Mouse (Mus musculus) limb, embryonic 13.5 days (tissue): ENCODE measurements around the gene Ier2. TPM values are rescaled to one million over a fixed set of nuclear protein-coding genes. Genes with fewer than 3 reads are reported as not detected.
"Not testable (repeated sequence)": the region's sequence is repeated elsewhere in the genome, so short reads cannot be mapped to it uniquely, and the experiment has no call there.

ENCODE experiments used
- ATAC-seq: fragments of 200-750 bp; cut with Nextera tagmentation; 2 replicates; pipeline ENCODE4 v1.8.0; 2017; ENCODE audit warnings: low read depth, moderate number of reproducible peaks, moderate TSS enrichment; ENCODE audit not compliant: low FRiP score
- H3K27ac ChIP-seq: fragments of 300-500 bp; sonication (generic); 2 replicates; pipeline ENCODE4 v1.5.1; 2015; ENCODE audit warnings: inconsistent platforms, mild to moderate bottlenecking, moderate library complexity
- H3K27me3 ChIP-seq: fragments of 300-500 bp; sonication (generic); 2 replicates; pipeline ENCODE4 v1.6.1; 2015; ENCODE audit warnings: mild to moderate bottlenecking, inconsistent platforms
- H3K36me3 ChIP-seq: fragments of 300-500 bp; sonication (generic); 2 replicates; pipeline ENCODE4 v1.6.1; 2015; ENCODE audit warnings: inconsistent platforms, mild to moderate bottlenecking, moderate library complexity
- H3K4me1 ChIP-seq: fragments of 300-500 bp; sonication (generic); 2 replicates; pipeline ENCODE4 v1.6.1; 2015; ENCODE audit warnings: inconsistent platforms
- H3K4me2 ChIP-seq: fragments of 300-500 bp; sonication (generic); replicated peaks from 2 replicates; pipeline ENCODE4 v1.6.1; 2015; ENCODE audit warnings: inconsistent platforms, mild to moderate bottlenecking, moderate library complexity
- H3K4me3 ChIP-seq: fragments of 300-500 bp; sonication (generic); 2 replicates; pipeline ENCODE4 v1.5.1; 2015; ENCODE audit warnings: moderate library complexity, mild to moderate bottlenecking, inconsistent platforms
- H3K9ac ChIP-seq: fragments of 300-500 bp; sonication (generic); 2 replicates; pipeline ENCODE4 v1.6.1; 2015; ENCODE audit warnings: mild to moderate bottlenecking, inconsistent platforms
- H3K9me3 ChIP-seq: fragments of 300-500 bp; sonication (generic); 2 replicates; pipeline ENCODE4 v1.6.1; 2016; ENCODE audit warnings: inconsistent platforms
- WGBS: fragments of 180-500 bp; shearing (Covaris S2); methylation state at CpG from one replicate; pipeline ENCODE4 v1.1.7; 2015; 5-methylcytosine and 5-hydroxymethylcytosine counted together
- polyA plus RNA-seq: library from polyadenylated mRNA; unstranded; fragments of >200 nt; fragmentation: Nextera tagmentation; extraction: Ambion mirVana; gene quantifications from 2 replicates; pipeline ENCODE4 v1.2.1, GENCODE M21; 2015

Gene Ier2
- polyA plus RNA-seq, 1 experiment from 2014 or later, result 71.9 TPM

DNA sequence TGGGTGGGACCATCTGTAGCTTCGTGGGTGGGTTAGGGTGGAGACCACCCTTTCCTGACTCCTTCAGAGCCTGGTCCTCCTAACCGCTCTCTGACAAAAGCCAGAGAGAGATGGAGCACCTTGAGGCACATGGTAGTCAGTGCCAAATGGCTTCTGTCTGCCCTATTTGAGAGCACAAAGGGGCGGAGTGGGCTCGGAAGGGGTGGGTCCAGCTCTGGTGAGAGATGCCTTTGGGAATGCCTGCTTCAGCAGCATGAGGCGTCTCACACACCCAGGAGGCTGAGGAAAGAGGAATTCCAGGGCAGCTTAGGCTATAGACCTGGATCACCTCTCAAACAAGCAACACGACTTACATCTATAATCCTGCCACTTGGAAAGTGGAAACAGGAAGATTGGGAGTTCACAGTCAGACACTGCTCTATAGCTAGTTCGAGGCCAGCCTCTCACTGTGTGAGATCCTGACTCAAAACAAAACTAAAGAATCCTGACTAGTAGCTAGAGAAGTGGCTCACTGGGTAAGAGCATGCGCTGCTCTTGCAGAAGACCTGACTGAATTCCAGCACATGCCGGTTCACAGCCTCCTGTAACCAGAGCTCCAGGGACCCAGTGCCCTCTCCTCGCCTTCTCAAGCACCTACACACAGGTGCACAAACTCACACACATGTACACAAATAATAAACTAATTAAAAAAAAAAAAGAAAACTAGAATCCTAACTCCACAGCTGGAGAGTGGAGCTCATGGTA, 28.6 kb downstream of the Ier2 start:
- Histone ChIP-seq H3K36me3 (no peaks in the 10 kb centered on the region), H3K4me1 (peaks cover 43% of the 10 kb centered on the region), H3K4me3 (no peak overlapping the region), H3K4me2 (no peak overlapping the region), H3K9me3 (no peaks in the 10 kb centered on the region; the same call in 1 of the 2 replicates), H3K27ac (no peak overlapping the region), H3K9ac (no peak overlapping the region), H3K27me3 (no peaks in the 10 kb centered on the region)
- WGBS, result 36% methylated on average over 10 of the region's 10 CpGs
- no peak for ATAC-seq

DNA sequence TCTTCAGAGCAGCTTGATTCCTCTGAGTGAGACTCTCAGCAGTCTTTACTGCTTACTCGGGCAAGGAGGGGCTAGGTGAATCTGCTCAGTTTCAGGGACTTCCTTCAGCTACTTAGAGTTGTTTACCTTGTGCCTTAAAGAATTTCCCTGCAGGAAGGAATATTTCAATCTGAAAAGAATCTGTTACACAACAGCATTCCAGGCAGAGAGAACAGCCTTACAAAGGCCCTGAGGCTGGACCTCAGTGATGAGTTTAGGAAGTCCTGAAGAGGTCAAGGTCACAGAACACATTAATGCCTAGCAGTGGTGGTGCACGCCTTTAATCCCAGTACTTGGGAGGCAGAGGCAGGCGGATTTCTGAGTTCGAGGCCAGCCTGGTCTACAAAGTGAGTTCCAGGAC, 30.8 kb downstream of the Ier2 start:
- no peak for ATAC-seq
- WGBS, result 93% methylated on average over 4 of the region's 4 CpGs
- Histone ChIP-seq H3K4me3 (no peak overlapping the region), H3K9me3 (no peaks in the 10 kb centered on the region; the same call in 1 of the 2 replicates), H3K27ac (no peak overlapping the region), H3K27me3 (no peaks in the 10 kb centered on the region), H3K4me2 (no peak overlapping the region), H3K4me1 (peaks cover 29% of the 10 kb centered on the region), H3K36me3 (no peaks in the 10 kb centered on the region), H3K9ac (no peak overlapping the region)

DNA sequence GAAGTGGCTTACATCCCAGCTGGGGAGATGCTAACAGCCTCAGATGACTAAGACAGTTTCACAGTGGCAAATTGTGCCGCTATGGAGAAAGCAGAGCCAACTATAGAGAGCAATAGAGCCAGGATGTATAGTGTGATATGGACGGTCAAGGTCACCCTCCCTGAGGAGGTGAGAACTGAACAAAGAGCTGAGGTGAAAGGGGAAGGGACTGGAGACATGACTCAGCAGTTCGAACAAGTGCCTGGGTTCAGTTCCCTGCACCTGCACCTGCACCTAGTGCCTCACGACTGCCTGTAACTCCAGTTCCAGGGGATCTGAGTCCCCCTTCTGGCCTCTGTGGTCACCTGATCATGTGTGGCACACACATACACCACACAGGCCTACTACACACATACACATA, 32.5 kb downstream of the Ier2 start:
- no peak overlapping the region for H3K27ac ChIP-seq
- H3K4me3 ChIP-seq, result no peak overlapping the region
- H3K36me3 ChIP-seq, result no peaks in the 10 kb centered on the region
- no peak overlapping the region for H3K4me2 ChIP-seq
- ATAC-seq, result no peak
- H3K9ac ChIP-seq, result no peak overlapping the region
- no peaks in the 10 kb centered on the region for H3K27me3 ChIP-seq
- WGBS, result 75% methylated on average over 4 of the region's 4 CpGs
- no peaks in the 10 kb centered on the region; the same call in 1 of the 2 replicates for H3K9me3 ChIP-seq
- H3K4me1 ChIP-seq, result peaks cover 16% of the 10 kb centered on the region

DNA sequence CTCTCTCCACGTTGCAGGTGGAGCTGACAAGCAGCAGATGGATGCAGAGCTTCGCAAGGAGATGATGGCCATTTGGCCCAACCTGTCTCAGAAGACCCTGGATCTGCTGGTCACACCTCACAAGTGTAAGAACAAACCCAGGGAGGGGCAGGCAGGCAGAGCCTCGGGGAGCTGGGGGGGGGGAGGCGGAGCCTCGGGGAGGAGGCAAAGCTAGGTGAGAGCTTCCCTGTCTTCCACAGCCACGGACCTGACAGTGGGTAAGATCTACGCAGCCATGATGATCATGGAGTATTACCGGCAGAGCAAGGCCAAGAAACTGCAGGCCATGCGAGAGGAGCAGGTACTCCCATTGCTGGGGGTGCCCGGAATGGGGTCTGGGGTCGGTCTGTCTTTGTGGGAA, 33.1 kb downstream of the Ier2 start:
- Histone ChIP-seq H3K9ac (no peak overlapping the region), H3K27ac (no peak overlapping the region), H3K36me3 (no peaks in the 10 kb centered on the region), H3K9me3 (no peaks in the 10 kb centered on the region; the same call in 1 of the 2 replicates), H3K4me1 (peaks cover 10% of the 10 kb centered on the region), H3K4me2 (no peak overlapping the region), H3K4me3 (no peak overlapping the region), H3K27me3 (no peaks in the 10 kb centered on the region)
- 57% methylated on average over 11 of the region's 11 CpGs for WGBS
- no peak for ATAC-seq

DNA sequence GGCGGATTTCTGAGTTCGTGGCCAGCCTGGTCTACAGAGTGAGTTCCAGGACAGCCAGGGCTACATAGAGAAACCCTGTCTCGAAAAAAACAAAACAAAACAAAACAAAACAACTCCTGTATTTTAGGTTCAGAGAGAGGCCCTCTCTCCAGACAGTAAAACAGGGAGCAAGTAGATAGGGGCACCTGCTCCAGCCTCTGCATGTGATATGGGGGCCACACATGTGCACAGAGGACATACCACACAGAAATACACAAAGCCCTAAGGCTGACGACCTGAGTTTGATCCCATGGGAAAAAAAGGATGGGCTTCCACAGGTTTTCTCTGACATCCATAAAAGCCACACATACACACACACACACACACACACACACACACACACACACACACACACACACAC, 39.2 kb downstream of the Ier2 start:
- H3K27ac ChIP-seq, result not testable (repeated sequence)
- WGBS, result 74% methylated on average over 4 of the region's 4 CpGs

DNA sequence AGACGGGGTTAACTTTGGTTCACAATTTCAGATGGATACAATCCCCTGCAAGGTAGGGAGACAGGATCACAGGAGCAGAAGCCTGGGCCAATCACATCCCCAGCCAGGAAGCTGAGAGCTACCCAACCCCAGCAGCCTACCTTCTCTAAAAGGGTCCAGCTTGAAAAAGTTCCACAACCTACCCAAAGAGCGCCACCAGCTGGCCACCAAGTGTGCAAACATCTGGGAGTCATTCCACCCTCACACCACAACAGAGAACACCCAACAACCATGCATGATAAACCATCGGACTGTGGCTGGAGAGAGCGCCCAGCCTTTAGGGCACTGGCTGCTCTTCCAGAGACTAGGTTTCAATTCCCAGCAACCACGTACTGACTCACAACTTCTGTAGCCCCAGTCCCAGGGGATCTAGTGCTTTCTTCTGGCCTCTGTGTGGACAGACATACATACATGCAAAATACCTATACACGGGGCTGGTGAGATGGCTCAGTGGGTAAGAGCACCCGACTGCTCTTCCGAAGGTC, 41.5 kb downstream of the Ier2 start:
- 74% methylated on average over 8 of the region's 8 CpGs for WGBS
- no peak overlapping the region for H3K4me3 ChIP-seq
- peaks cover 10% of the 10 kb centered on the region; the same call in 1 of the 2 replicates for H3K27me3 ChIP-seq
- H3K27ac ChIP-seq, result no peak overlapping the region
- no peak overlapping the region for H3K4me2 ChIP-seq
- no peaks in the 10 kb centered on the region for H3K9me3 ChIP-seq
- H3K4me1 ChIP-seq, result peaks cover 10% of the 10 kb centered on the region
- H3K9ac ChIP-seq, result no peak overlapping the region
- H3K36me3 ChIP-seq, result no peaks in the 10 kb centered on the region
- ATAC-seq, result no peak

More for the DNA sequence above, 39.2 kb downstream of the Ier2 start:
- ATAC-seq, H3K27me3 ChIP-seq, H3K4me3 ChIP-seq, H3K9ac ChIP-seq, H3K4me1 ChIP-seq, H3K36me3 ChIP-seq, H3K9me3 ChIP-seq, H3K4me2 ChIP-seq: not testable (repeated sequence)

DNA sequence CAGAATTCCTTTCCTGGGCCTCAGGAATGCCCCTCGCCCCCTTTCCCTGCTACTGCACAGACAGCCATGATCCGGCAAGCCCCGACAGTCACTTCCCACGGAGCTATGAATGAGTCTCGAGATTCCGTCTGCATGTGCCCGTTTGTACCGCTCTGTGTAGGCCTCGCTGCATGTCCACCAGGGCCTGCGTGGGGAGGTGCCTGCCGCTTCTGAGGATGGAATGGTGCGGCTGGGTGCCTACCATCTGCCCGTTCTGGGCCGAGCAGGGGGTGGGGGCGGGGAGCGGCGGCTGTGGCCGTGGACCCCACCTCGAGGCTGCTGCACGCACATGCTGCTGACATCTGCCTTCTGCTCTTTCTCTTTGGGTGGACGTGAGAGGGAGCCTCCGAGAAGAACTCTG, 45.6 kb downstream of the Ier2 start:
- Histone ChIP-seq H3K4me1 (peaks cover 28% of the 10 kb centered on the region), H3K4me3 (no peak overlapping the region), H3K4me2 (no peak overlapping the region; the same call in 1 of the 2 replicates), H3K9me3 (no peaks in the 10 kb centered on the region), H3K27me3 (peaks cover 22% of the 10 kb centered on the region; the same call in 1 of the 2 replicates), H3K27ac (peak overlapping the region; percentile 58), H3K36me3 (no peaks in the 10 kb centered on the region), H3K9ac (0 out of 2 replicates have a peak overlapping the region, but pooled peaks have one; percentile 26)
- no peak for ATAC-seq
- WGBS, result 48% methylated on average over 22 of the region's 22 CpGs

DNA sequence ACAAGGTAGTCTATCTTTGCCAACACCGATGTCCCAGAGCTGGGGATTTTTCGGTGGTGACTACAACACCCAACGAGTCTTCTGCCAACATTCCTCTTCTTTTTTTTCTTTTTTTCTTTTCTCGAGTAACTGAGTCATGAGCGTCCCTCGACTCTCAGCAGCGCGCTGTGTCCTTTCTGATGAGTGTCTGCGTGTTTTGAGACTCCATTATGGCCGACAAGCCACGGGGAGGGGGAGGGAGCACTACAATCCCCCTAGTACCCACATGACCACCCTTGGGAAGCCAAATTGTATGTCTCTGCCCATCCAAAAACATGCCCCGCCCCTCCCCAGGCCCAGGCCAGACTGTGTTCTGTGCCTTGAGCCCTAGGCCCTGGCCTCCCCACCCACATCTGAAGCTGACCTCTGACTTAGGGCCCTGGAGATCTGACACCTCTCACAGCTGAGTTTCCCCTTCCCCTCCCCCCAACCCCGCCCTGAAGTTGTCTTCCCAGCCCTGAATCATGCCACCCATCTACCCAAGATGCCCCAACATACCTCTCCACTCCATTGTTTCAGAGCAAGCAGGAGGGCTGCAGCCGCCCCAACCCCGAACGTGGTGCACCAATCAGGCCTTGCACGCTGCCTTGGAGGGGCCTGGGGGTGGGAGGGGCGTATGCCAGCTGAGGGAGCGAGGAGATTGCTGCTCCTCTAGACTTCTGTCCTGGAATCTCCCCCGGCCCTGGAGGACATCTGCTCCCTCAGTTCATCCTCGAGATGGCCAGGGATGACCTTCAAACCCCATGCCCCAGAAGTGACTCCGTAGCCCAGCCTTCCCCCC, 46.8 kb downstream of the Ier2 start:
- H3K4me1 ChIP-seq, result peaks cover 28% of the 10 kb centered on the region
- 0 out of 2 replicates have a peak overlapping the region, but pooled peaks have one; percentile 35 for H3K9ac ChIP-seq
- WGBS, result 26% methylated on average over 22 of the region's 22 CpGs
- peaks cover 22% of the 10 kb centered on the region; the same call in 1 of the 2 replicates for H3K27me3 ChIP-seq
- H3K4me2 ChIP-seq, result peak overlapping the region; percentile 49
- peak overlapping the region; percentile 58; the same call in 1 of the 2 replicates for H3K27ac ChIP-seq
- H3K36me3 ChIP-seq, result no peaks in the 10 kb centered on the region
- no peaks in the 10 kb centered on the region for H3K9me3 ChIP-seq
- H3K4me3 ChIP-seq, result peak overlapping the region; percentile 25
- no peak; the same call in 1 of the 2 replicates for ATAC-seq

DNA sequence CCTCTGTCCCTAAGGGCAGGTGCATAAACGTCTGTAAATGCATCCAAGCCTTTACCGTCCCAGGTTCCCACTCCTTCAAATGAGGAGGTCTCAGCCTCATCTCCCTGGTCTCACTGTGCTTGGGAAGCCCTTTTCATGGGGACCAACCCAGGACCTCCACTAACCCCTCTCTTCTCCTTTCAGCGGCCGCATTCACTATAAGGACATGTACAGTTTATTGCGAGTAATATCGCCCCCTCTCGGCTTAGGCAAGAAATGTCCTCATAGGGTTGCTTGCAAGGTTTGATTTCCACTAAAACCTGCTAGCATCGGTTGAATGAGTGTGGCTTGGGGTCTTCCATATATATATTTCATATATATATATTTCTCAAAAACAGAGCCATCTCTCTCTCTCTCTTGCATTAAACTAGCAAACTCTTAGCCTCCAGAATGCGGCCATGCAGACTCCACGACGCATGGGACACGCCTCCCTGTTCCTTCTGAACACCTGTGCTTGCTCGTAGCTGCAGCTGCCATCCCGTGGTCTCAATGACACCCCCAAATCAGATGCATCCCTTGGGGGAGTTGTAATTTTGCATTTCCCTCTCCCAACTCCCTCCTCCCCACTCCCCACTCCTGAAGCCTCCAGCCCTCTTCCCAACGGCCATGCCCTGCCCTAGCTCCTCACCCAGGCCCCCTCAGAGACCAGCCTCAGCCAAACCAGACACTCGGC, 48.0 kb downstream of the Ier2 start:
- Histone ChIP-seq H3K27ac (no peak overlapping the region), H3K36me3 (no peaks in the 10 kb centered on the region), H3K9ac (no peak overlapping the region), H3K4me1 (peaks cover 28% of the 10 kb centered on the region), H3K4me2 (peak overlapping the region; percentile 48), H3K27me3 (peaks cover 22% of the 10 kb centered on the region; the same call in 1 of the 2 replicates), H3K4me3 (peak overlapping the region; percentile 10; the same call in 1 of the 2 replicates), H3K9me3 (no peaks in the 10 kb centered on the region)
- 30% methylated on average over 16 of the region's 16 CpGs for WGBS
- ATAC-seq, result no peak
